Mouse (Mus musculus) intestine, embryonic 15.5 days (tissue): Measurements from ENCODE around the gene Zcchc2. TPM values are rescaled to one million over a fixed set of nuclear protein-coding genes. Genes with fewer than 3 reads are reported as not detected.

Experiments
- polyA plus RNA-seq: library from polyadenylated mRNA; unstranded; fragments of >200 nt; fragmentation: Nextera tagmentation; extraction: Ambion mirVana; gene quantifications from 2 replicates; pipeline ENCODE4 v1.2.1, GENCODE M21; 2015

Zcchc2 gene
- polyA plus RNA-seq, 1 experiment from 2014 or later, result 2.2 TPM

Other genes with a start within 250 kb of the Zcchc2 start
- 9.1 and 9.5 TPM in 2 replicates for gene Tnfrsf11a, start 209.7 kb upstream of the Zcchc2 start, polyA plus RNA-seq
- gene Phlpp1, start 181.3 kb downstream of the Zcchc2 start, polyA plus RNA-seq, result 3.2 and 4.0 TPM in 2 replicates